Mouse (Mus musculus): ENCODE measurements around the gene Prkag2.
A peak's percentile ranks its signal among the peaks of the same experiment; 100 is the strongest.

Gene Prkag2

GRCm38 (mm10) chr5:25047670-25048069, 52.8 kb downstream of the Prkag2 start:
- DNase-seq (ENCODE audit: low read depth): no peak

- no peak for DNase-seq (ENCODE audit: low read depth)
Observed at GRCm38 (mm10) chr5:25046762-25047161, 53.7 kb downstream of the Prkag2 start.

- no peak for DNase-seq (ENCODE audit: low read depth)
Observed at GRCm38 (mm10) chr5:25044007-25044406, 56.4 kb downstream of the Prkag2 start.

- DNase-seq (ENCODE audit: low read depth): no peak
Observed at GRCm38 (mm10) chr5:25041947-25042346, 58.5 kb downstream of the Prkag2 start.

- no peak for DNase-seq (ENCODE audit: low read depth)
Observed at GRCm38 (mm10) chr5:25041307-25041706, 59.1 kb downstream of the Prkag2 start.

- DNase-seq (ENCODE audit: low read depth): no peak
Observed at GRCm38 (mm10) chr5:25040903-25041302, 59.5 kb downstream of the Prkag2 start.

- no peak for DNase-seq (ENCODE audit: low read depth)
Observed at GRCm38 (mm10) chr5:25038827-25039226, 61.6 kb downstream of the Prkag2 start.

- DNase-seq (ENCODE audit: low read depth): no peak
Observed at GRCm38 (mm10) chr5:25035391-25035790, 65.1 kb downstream of the Prkag2 start.

- no peak for DNase-seq (ENCODE audit: low read depth)
Observed at GRCm38 (mm10) chr5:25031456-25031856, 69.0 kb downstream of the Prkag2 start.

- DNase-seq (ENCODE audit: low read depth): no peak
Observed at GRCm38 (mm10) chr5:25031037-25031436, 69.4 kb downstream of the Prkag2 start.

- no peak for DNase-seq (ENCODE audit: low read depth)
Observed at GRCm38 (mm10) chr5:25030276-25030681, 70.2 kb downstream of the Prkag2 start.

GRCm38 (mm10) chr5:25027673-25028072, 72.8 kb downstream of the Prkag2 start:
- DNase-seq (ENCODE audit: low read depth): no peak

- no peak for DNase-seq (ENCODE audit: low read depth)
Observed at GRCm38 (mm10) chr5:25025309-25026019, 75.0 kb downstream of the Prkag2 start.

GRCm38 (mm10) chr5:25022904-25023303, 77.5 kb downstream of the Prkag2 start:
- DNase-seq (ENCODE audit: low read depth): peak; percentile 68

GRCm38 (mm10) chr5:25019221-25019620, 81.2 kb downstream of the Prkag2 start:
- no peak for DNase-seq (ENCODE audit: low read depth)

GRCm38 (mm10) chr5:25012134-25012533, 88.3 kb downstream of the Prkag2 start:
- DNase-seq (ENCODE audit: low read depth): no peak

- DNase-seq (ENCODE audit: low read depth): peak; percentile 89
Observed at GRCm38 (mm10) chr5:25011019-25011485, 89.4 kb downstream of the Prkag2 start.

GRCm38 (mm10) chr5:25010438-25010892, 90.0 kb downstream of the Prkag2 start:
- peak; percentile 86 for DNase-seq (ENCODE audit: low read depth)

GRCm38 (mm10) chr5:25009770-25010169, 90.7 kb downstream of the Prkag2 start:
- no peak for DNase-seq (ENCODE audit: low read depth)

GRCm38 (mm10) chr5:25008966-25009365, 91.5 kb downstream of the Prkag2 start:
- no peak for DNase-seq (ENCODE audit: low read depth)

GRCm38 (mm10) chr5:25006848-25007247, 93.6 kb downstream of the Prkag2 start:
- DNase-seq (ENCODE audit: low read depth): peak; percentile 80

- DNase-seq (ENCODE audit: low read depth): no peak
Observed at GRCm38 (mm10) chr5:25005532-25006129, 94.8 kb downstream of the Prkag2 start.

GRCm38 (mm10) chr5:25001391-25001794, 99.0 kb downstream of the Prkag2 start:
- DNase-seq (ENCODE audit: low read depth): no peak

GRCm38 (mm10) chr5:24999351-24999750, 101.1 kb downstream of the Prkag2 start:
- DNase-seq (ENCODE audit: low read depth): no peak

Data from naive thymus-derived CD4-positive, alpha-beta T cell, adult 2 months (primary cell).